Mouse (Mus musculus) ovary, adult 18-20 months (tissue): ENCODE measurements around the gene Nectin4.

Source experiments
- DNase-seq: peaks from one replicate; pipeline ENCODE4 v3.0.0; 2022; ENCODE audit warnings: low spot score, mixed read lengths

The Nectin4 gene

GRCm38 (mm10) chr1:171412446-171412845 is 42.5 kb downstream of the Nectin4 start:
- DNase-seq = no peak

GRCm38 (mm10) chr1:171413608-171414007 is 43.7 kb downstream of the Nectin4 start:
- DNase-seq = no peak

GRCm38 (mm10) chr1:171418660-171419059 is 48.8 kb downstream of the Nectin4 start, which contains the start of gene Tstd1:
Tstd1 (plus strand) TSS chr1:171418872.
- no peak for DNase-seq

- DNase-seq = no peak
Observed at GRCm38 (mm10) chr1:171419291-171419882, 49.5 kb downstream of the Nectin4 start.

- no peak for DNase-seq
Observed at GRCm38 (mm10) chr1:171419905-171420304, 50.0 kb downstream of the Nectin4 start.

GRCm38 (mm10) chr1:171422504-171423095 is 52.7 kb downstream of the Nectin4 start:
- no peak for DNase-seq

GRCm38 (mm10) chr1:171424638-171425037 is 54.7 kb downstream of the Nectin4 start:
- DNase-seq = no peak

- DNase-seq = peak; percentile 79
Observed at GRCm38 (mm10) chr1:171425126-171425525, 55.2 kb downstream of the Nectin4 start.

GRCm38 (mm10) chr1:171432158-171432557 is 62.3 kb downstream of the Nectin4 start:
- no peak for DNase-seq

GRCm38 (mm10) chr1:171435288-171435814 is 65.5 kb downstream of the Nectin4 start:
- no peak for DNase-seq

- no peak for DNase-seq
Observed at GRCm38 (mm10) chr1:171435974-171436373, 66.1 kb downstream of the Nectin4 start.

GRCm38 (mm10) chr1:171437264-171438013 is 67.5 kb downstream of the Nectin4 start, which contains the start of gene F11r:
F11r (plus strand) TSS chr1:171437535.
- DNase-seq = peak; percentile 84
